Mouse (Mus musculus): ENCODE measurements around the gene Akr1c6. TPM values are rescaled to one million over a fixed set of nuclear protein-coding genes. Genes with fewer than 3 reads are reported as not detected.
A peak's percentile ranks its signal among the peaks of the same experiment; 100 is the strongest.
"Not testable (repeated sequence)": the region's sequence is repeated elsewhere in the genome, so short reads cannot be mapped to it uniquely, and the experiment has no call there.

Gene Akr1c6
- not detected for polyA plus RNA-seq (2021)

DNA sequence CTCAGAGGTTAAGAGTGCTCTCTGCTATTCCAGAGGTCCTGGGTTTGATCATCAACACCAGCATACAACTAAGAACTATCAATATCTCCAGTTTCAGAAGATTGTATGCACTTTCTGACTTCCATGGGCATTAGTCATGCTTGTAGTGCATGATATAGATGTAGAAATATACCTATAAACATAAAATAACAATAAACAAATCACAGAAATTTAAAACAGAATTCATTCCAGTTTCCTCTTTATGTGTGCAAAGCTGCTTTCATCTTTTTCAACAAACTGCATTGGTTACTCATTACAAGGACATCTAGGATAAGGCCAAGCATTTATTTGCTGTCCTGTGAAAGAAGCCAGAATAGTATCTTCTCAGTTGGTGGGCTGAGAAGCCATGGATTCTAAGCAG is at the start of gene Akr1c6:
Gene Akr1c6, plus strand, starts transcription at position 301 of the 400 bp plus-strand sequence.
- no peak for ATAC-seq
- ChIA-PET POLR2A (no interaction called here), CTCF (interaction anchor here (1.0 kb wide), 1 partner anchor 31 kb away, joined by 3 read pairs; no protein-coding TSS in a partner anchor)
- DNase-seq (ENCODE audit: low read depth, low spot score), result no peak
- no peaks in the 10 kb centered on the region for H3K27me3 ChIP-seq
- TF ChIP-seq CTCF (IDR thresholded peaks at IDR 0.05), result no peak
- in situ Hi-C loops (cut with MboI; ENCODE audit: low pct_unique_long_range_greater_than_20kb), result no loop called here

DNA sequence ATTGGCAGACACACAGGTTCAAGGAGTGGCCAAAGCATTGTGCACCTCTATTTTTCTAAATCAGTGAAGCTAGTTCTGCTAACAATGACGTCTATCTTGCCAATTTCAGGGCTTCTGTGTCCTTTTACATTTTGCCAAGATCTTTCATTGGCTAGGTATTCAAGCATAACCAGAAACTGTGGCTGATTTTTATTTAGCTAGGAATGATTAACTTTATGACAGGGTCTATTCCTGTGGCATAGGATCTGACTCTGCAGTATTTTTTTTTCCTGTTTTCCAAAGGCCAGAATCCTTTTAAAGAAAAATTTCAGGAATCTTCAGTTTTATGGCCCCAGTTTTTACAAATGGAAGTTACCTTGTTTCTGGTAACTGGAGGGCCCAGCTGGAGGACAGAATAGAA is 49.2 kb upstream of the Akr1c6 start:
- H3K27me3 ChIP-seq, result no peaks in the 10 kb centered on the region
- in situ Hi-C loops (cut with MboI; ENCODE audit: low pct_unique_long_range_greater_than_20kb), result no loop called here
- ChIA-PET CTCF (no interaction called here), POLR2A (no interaction called here)
- peak; percentile 93 for ATAC-seq
- DNase-seq (ENCODE audit: low read depth, low spot score), result peak; percentile 37
- TF ChIP-seq CTCF (IDR thresholded peaks at IDR 0.05), result no peak

GRCm38 (mm10) chr13:4385541-4385940 is 48.6 kb upstream of the Akr1c6 start:
- ATAC-seq (no peak), DNase-seq (ENCODE audit: low read depth, low spot score) (no peak)
- POLR2A ChIA-PET, result no interaction called here
- no peak for TF ChIP-seq CTCF (IDR thresholded peaks at IDR 0.05)
- CTCF ChIA-PET, result no interaction called here
- in situ Hi-C loops (cut with MboI; ENCODE audit: low pct_unique_long_range_greater_than_20kb), result no loop called here
- H3K27me3 ChIP-seq, result no peaks in the 10 kb centered on the region

- ATAC-seq (no peak), DNase-seq (ENCODE audit: low read depth, low spot score) (no peak)
- no peaks in the 10 kb centered on the region for H3K27me3 ChIP-seq
- in situ Hi-C loops (cut with MboI; ENCODE audit: low pct_unique_long_range_greater_than_20kb), result no loop called here
- POLR2A ChIA-PET, result no interaction called here
- CTCF ChIA-PET, result no interaction called here
- TF ChIP-seq CTCF (IDR thresholded peaks at IDR 0.05), result no peak
These were observed 45.2 kb upstream of the Akr1c6 start for GRCm38 (mm10) chr13:4388762-4389446.

DNA sequence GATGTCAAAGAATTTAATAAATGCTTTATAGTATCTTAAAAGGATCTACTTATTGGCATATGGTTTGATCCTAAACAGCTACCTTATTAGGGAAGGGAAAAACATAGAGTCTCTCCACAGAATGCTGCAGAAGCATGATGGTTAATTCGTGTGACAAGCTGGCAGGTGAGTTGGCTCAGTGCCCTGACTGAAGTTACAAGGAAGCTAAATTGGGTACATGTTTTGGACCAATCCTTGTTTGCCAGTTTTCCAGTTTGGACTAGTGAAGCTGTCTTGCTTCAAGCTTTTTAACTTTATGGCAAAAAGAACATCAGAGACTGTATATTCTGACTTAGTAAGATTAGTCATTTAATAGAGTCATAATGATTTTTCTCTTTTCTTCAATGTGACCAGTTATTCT is 33.7 kb upstream of the Akr1c6 start:
- DNase-seq (ENCODE audit: low read depth, low spot score); in situ Hi-C loops (cut with MboI; ENCODE audit: low pct_unique_long_range_greater_than_20kb); POLR2A ChIA-PET; H3K27me3 ChIP-seq; CTCF ChIA-PET; ATAC-seq: not testable (repeated sequence)

GRCm38 (mm10) chr13:4400831-4401230 is 33.3 kb upstream of the Akr1c6 start:
- DNase-seq (ENCODE audit: low read depth, low spot score), result no peak
- CTCF ChIA-PET, result no interaction called here
- in situ Hi-C loops (cut with MboI; ENCODE audit: low pct_unique_long_range_greater_than_20kb), result no loop called here
- no peaks in the 10 kb centered on the region for H3K27me3 ChIP-seq
- POLR2A ChIA-PET, result no interaction called here
- TF ChIP-seq CTCF (IDR thresholded peaks at IDR 0.05), result no peak
- no peak for ATAC-seq

GRCm38 (mm10) chr13:4402221-4402620 is 31.9 kb upstream of the Akr1c6 start:
- in situ Hi-C loops (cut with MboI; ENCODE audit: low pct_unique_long_range_greater_than_20kb), result no loop called here
- TF ChIP-seq CTCF (IDR thresholded peaks at IDR 0.05), result no peak
- ChIA-PET POLR2A (no interaction called here), CTCF (no interaction called here)
- DNase-seq (ENCODE audit: low read depth, low spot score) (no peak), ATAC-seq (no peak)
- H3K27me3 ChIP-seq, result no peaks in the 10 kb centered on the region

DNA sequence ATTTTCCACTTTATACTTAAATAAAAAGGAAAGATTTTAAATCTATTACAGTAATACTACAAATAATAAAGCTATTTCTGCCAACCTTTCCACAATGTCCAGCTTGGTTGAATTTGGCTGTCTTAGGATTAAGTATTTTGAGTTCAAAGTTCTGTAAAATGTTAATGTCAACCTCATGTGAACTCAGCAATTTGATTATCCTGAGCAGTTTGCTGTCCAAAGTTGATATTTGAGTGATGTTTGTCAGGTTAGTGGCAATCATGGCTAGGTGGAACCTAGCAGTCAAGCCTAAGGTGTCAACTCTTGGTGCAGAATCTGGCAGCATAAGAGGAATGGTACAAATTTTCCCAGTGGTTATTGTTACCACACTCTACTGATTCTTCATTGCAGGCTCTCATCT is 29.4 kb upstream of the Akr1c6 start:
- H3K27me3 ChIP-seq, result no peaks in the 10 kb centered on the region
- POLR2A ChIA-PET, result no interaction called here
- DNase-seq (ENCODE audit: low read depth, low spot score) (no peak), ATAC-seq (no peak)
- CTCF ChIA-PET, result no interaction called here
- no peak for TF ChIP-seq CTCF (IDR thresholded peaks at IDR 0.05)
- in situ Hi-C loops (cut with MboI; ENCODE audit: low pct_unique_long_range_greater_than_20kb), result no loop called here

GRCm38 (mm10) chr13:4406771-4407170 is 27.3 kb upstream of the Akr1c6 start:
- H3K27me3 ChIP-seq, result no peaks in the 10 kb centered on the region
- no peak for ATAC-seq
- in situ Hi-C loops (cut with MboI; ENCODE audit: low pct_unique_long_range_greater_than_20kb), result no loop called here
- no peak for DNase-seq (ENCODE audit: low read depth, low spot score)
- ChIA-PET CTCF (interaction anchor here (0.8 kb wide), 1 partner anchor 9 kb away, joined by 3 read pairs; no protein-coding TSS in a partner anchor), POLR2A (no interaction called here)
- TF ChIP-seq CTCF (IDR thresholded peaks at IDR 0.05), result no peak

GRCm38 (mm10) chr13:4428558-4428957 is 5.5 kb upstream of the Akr1c6 start:
- CTCF ChIA-PET, result no interaction called here
- no peak for ATAC-seq
- DNase-seq (ENCODE audit: low read depth, low spot score), result no peak

GRCm38 (mm10) chr13:4429034-4429433 is 5.1 kb upstream of the Akr1c6 start:
- no peak for ATAC-seq
- in situ Hi-C loops (cut with MboI; ENCODE audit: low pct_unique_long_range_greater_than_20kb), result no loop called here

More at GRCm38 (mm10) chr13:4428558-4428957, 5.5 kb upstream of the Akr1c6 start:
- POLR2A ChIA-PET, result no interaction called here
- no peaks in the 10 kb centered on the region for H3K27me3 ChIP-seq
- TF ChIP-seq CTCF (IDR thresholded peaks at IDR 0.05), result no peak
- in situ Hi-C loops (cut with MboI; ENCODE audit: low pct_unique_long_range_greater_than_20kb), result no loop called here

DNA sequence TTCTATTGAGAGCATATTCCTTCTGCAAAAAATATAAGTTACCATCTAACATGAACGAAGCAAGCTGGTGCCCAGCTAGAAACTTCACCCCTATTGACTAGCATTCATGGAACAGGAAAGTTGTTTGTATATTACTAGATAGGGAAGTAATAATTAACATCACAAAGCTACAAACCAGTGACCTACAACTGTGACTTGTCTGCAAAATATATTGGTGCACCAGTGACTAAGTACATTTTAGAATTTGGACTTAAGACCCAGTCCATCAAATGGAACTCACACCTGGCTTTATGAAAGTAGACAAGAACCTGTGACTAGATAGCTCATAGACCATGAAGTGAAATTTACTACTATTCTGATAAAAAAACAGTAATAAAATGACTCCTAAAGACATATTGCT is 3.0 kb upstream of the Akr1c6 start:
- H3K27me3 ChIP-seq, result no peaks in the 10 kb centered on the region
- POLR2A ChIA-PET, result no interaction called here
- ATAC-seq, result no peak
- TF ChIP-seq CTCF (IDR thresholded peaks at IDR 0.05), result no peak
- no peak for DNase-seq (ENCODE audit: low read depth, low spot score)
- CTCF ChIA-PET, result interaction anchor here (1.2 kb wide), 1 partner anchor 40 kb away, joined by 3 read pairs; no protein-coding TSS in a partner anchor
- in situ Hi-C loops (cut with MboI; ENCODE audit: low pct_unique_long_range_greater_than_20kb), result no loop called here

More at GRCm38 (mm10) chr13:4429034-4429433, 5.1 kb upstream of the Akr1c6 start:
- CTCF ChIA-PET, result no interaction called here
- POLR2A ChIA-PET, result no interaction called here
- DNase-seq (ENCODE audit: low read depth, low spot score), result no peak
- no peaks in the 10 kb centered on the region for H3K27me3 ChIP-seq
- no peak for TF ChIP-seq CTCF (IDR thresholded peaks at IDR 0.05)
